Mouse (Mus musculus) megakaryocyte, adult 5-6 weeks (primary cell): Measurements from ENCODE around the gene Fhad1. TPM values are rescaled to one million over a fixed set of nuclear protein-coding genes. Genes with fewer than 3 reads are reported as not detected.

Experiments
- ATAC-seq: 2 replicates; pipeline ENCODE4 v1.8.0; 2016; ENCODE audit warnings: mild to moderate bottlenecking, inconsistent platforms; ENCODE audit not compliant: poor library complexity, severe bottlenecking
- total RNA-seq, 2 experiments: library from RNA; stranded (forward) in 1 of 2; stranded (reverse) in 1 of 2; fragments of 153-499, 151-499 nt in 1 of 2; fragments of 221-1000, 200-1000 nt in 1 of 2; gene quantifications; 2 replicates each; pipeline versions ENCODE4 v1.2.3 to v1.2.4; 2015 to 2017

The Fhad1 gene
- total RNA-seq, 2 experiments from 2014 or later = not detected

DNA sequence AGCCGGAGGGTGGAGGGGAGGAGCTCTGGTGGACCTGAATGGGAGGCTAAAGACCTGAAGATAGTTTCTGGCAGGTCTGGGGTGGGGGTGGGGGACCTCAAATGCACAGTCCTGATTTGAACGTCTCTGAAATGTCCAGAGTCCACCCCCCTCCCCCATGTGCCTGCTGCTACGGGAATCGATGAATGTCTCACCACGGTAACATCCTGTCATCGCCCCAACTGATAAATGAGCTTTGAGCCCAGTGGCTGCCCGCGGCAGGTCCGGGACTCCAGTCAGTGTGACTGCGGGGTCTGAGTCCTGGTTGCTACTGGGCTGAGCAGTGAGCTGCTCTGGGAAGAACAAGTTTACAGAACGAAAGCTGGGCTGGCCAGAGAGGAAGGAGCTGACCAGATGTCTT is 72.5 kb downstream of the Fhad1 start:
- no peak for ATAC-seq

DNA sequence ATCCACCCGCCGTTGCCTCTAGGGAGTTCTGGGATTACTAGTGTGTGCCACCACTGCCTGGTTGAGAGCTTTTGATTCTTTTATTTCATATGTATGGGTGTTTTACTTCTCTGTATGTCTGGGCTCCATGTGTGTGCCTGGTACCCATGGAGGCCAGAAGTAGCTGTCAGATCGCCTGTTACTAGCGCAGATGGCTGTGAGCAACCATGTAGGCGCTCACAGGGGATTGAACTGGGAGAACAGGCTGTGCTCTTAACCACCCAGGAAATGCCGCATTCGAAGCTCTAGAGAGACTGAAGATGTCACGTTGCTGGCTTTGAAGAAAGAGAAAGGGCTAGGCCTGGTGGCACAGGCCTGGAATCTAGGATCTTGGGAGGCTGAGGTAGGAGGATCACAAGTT is 73.6 kb downstream of the Fhad1 start:
- ATAC-seq = no peak

DNA sequence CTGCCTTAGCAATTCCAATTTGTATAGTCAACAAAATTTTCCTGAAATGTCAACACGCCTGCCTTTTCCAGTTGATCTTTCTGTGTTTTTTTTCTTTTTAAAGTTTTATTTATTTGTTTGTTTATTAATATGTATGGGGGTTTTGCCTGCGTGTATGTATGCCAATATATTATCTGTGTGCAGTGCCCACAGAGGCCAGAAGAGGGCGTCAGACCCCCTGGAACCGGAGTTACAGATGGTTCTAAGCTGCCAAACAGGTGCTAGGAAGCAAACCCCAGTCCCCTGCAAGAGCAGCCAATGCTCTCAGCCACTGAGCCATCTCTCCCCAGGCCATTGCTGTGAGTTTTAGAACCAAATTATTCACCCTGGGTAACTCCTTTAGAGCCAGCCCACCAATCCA is 76.3 kb downstream of the Fhad1 start:
- no peak for ATAC-seq

DNA sequence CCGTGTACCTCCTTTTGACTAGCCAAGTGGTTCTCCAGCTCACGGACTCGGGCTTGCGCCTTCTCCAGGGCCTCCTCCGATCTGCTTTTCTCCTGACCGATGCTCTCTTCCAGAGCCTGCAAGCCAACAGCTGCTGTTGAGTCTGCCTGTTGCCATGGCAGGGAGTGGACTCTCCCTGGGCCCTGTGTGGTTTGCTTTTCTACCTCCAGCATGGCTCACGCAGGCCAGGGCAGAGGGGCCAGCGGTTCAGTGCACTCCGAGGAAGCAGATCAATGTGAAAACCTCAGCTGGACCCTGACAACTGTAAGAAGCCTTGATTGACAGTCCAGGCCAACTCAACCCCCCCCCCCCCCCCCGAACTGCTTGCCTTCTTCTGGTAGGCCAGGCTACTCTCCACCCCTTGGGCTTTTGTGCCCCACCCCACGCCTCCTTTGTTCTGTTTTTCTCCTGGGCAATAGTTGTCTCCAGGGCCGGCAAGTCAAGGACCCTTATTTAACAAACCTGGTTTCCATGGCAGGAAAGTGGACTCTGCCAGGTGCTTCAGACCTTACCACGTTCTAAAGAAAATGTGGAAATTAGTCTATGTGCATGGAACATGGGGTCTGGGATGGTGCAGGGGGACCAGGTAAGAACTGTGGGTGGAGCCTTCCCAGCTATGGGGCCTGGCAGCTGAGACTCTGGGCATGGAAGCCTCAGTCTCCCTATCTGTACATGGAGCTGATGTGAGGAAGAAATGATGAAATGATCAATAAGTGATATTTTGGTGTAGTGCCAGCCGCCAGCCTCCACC is 81.9 kb downstream of the Fhad1 start:
- no peak for ATAC-seq

DNA sequence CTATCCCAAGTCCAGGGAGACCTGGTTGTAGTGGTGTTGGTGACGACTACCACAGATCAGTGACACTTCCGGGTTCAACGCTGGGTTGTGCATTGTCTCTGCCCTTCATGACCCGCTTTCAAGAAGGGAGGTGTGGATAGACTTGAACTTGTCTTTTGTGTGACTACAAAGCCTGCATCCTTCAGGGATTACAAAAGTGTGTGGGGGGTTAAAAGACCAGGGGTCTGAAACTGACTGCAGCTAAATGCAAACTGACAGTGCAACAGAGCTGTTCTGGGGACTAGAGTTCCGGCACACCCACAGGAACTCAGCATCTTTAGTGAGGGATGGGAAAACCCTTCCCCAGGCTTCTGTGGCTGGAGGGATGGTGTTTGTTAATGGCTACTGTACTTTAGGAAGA is 83.4 kb downstream of the Fhad1 start:
- ATAC-seq = no peak

DNA sequence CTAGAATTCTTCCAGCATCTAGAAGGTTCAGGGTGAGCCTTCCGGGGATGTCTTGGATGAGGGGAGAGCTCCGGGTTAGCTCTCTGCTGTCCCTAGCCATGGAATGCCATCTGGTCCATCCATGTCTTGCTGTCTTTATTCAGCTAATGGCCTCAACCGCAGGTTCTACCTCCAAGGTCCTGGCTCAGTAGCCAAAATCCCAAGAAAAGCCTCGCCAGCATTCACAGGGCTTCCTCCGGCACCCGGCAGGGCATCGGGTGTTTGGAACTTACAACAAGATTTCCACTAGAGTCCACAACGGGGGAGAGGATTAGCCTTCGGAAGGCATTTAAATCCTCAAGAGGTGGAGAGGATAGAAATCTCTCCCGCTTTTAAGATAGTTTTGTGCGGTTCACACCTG is 84.9 kb downstream of the Fhad1 start:
- no peak for ATAC-seq

DNA sequence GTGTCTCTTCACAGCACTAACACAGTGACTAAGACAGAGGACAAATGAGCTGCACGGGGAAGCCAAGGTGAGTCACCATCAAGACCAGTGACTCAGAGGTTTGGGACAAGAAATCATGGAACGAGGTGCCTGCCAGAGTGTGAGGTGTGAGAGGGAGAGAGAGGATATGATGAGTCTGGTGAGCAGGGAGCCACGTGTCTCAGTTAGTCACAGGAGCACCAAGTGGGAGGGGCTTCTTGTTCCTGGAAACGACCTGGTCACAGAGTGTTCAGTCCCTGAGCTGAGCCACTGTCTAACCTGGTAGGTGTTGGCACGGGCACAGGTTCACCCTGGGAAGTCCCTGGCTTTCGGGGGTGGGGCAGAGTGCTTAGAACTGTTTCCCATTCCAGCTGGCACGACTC is 86.0 kb downstream of the Fhad1 start:
- ATAC-seq = no peak

DNA sequence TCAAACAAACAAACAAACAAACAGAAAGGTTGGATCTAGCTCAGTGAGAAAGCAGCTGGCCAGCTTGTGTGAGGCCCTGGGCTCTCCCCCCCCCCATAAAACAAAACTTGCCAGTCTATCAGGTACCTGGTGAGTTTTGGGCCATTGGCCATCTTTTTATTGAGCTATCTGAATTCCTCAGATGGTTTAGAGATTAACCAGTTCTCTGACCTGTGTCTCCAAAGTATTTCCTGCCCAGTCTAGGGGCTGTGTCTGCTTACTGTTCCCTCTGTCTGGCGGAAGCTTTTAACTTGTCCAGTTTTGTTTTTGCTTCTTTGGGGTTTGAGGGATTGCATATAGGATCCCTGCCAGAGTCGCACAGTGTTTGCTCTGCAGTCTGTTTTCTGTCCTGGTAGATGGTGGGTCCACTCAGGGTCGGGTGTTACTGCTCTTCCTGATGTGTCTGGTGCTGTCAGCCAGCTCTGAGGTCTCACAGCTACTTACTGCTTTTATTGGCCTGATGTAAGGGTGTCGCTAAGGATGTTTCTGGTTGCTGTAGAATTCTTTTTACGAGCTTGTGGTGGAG is 89.0 kb downstream of the Fhad1 start:
- no peak for ATAC-seq

DNA sequence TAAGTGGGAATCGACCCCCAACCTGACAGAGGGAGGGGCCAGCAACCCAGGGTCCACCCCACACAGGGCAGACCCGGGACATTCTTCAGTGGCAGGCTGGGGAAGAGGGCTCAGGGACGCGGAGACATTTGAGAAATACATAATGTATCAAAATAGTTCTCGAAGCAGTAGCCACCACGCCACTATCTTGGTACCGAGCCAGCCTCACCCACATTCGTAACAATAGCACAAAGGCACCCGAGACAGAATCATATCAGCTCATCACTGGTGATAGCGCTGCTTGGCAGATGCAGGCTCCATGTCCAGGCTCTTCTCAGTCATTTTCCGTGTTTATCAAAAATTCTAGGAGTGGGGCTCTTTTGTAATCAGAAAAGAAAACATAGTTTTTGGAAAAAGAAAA is 90.9 kb downstream of the Fhad1 start:
- no peak for ATAC-seq

DNA sequence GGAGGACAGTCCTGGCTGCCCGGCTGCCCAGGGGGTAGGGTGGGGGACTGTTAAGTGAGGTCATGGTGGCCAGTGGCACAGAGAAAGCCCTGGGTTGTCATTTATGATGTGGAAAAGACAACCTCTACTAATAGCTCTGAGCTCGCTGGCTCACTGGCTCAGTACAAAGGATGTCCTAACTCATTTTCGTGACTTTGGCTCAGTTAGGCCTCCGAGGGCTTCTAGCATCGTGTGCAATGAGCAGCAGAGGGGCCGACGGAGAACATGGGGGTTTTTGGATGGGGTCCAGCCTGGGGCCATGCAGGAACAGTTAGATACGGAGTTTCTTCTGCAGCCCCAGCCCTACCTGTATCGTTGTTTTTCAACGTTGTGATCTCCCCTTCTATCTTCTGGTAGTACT is 94.5 kb downstream of the Fhad1 start:
- ATAC-seq = no peak

DNA sequence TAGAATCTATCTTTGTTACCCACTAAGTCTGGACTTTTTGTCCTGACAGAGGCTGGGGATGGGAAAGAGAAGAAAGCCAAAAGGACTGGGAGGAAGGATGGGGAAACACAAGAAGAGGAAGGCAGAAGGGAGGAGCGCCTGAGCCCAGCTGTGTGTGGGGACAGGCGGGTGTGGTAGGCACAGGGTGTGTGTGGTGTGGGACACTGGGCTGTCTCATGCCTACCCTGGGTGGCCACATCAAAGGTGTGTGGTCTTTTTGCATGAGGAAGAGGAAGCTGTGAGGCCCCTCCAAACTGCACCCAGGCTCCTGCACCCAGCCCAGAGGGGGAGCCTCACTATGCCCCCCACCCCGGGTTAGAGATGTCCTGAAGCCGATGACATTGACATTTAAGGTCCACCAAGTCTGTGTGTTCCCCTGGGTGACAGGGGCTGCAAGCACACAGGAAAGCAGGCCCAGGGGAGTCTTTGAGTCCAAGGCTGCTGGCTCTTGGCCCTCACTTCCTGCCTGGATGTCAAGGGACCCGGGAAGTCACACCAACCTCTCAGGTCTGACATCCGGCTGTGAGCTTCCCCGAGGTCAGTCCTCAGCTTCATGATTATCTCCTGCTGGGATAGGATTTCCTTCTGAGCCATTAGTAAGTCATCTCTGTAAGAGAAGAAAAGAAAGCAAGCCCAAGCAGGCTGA is 97.0 kb downstream of the Fhad1 start:
- ATAC-seq = peak; percentile 75

DNA sequence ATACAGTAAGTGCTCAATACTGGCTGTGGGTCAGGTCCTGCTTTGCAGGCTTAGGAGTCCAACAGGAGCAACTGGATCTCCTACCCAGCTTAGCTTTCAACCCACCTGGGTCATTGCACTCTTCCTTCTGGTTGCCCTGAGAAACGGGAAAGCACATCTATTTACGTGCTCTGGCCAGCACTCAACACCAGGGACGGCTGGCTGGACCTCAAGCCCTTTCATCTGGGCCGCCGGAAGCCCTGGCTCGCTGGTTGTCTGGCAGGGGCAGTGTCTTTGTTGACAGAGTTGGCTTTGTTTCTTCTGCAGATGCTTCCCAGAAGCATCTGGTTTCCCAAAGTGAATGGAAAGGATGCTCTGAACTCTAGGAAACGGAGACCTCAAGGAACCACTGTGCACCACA is 100.8 kb downstream of the Fhad1 start:
- ATAC-seq = no peak

DNA sequence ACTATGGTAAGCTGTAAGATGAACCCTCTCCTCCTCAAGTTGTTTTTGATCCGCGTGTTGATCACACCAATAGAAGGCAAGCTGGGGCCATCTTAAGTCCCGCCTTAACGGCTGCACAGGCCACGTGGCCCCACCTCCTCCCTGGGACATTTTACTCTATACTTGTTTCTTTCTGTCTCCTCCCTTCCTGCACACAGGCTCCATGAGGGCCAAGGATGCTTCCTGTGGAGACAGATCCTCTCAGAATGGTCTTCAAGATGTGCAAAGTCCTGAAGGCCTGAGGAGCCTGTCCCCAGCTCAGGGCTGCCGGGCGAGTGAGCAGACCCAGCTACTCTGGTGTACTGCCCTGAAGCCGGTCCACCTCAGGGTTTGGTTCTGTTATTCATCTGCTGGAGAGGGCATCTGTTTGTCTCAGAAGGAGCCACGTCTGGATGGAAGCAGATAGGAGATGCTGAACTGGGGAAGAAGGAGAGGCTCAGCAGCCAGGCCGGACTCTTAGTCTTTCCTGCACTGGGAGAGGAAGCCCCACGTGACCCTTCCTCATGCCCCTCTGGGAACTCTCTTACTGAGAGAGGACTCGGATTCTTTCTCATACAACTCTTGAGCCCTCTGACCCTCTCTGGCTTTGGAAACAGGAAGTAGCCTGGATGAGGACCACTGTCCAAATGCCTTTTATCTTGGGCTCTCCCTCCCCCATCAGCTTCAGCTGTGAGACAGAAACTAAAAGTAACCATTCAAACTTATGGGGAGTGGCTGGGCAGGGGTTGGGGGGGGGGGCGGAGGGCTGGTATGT is 101.5 kb downstream of the Fhad1 start:
- ATAC-seq = no peak

DNA sequence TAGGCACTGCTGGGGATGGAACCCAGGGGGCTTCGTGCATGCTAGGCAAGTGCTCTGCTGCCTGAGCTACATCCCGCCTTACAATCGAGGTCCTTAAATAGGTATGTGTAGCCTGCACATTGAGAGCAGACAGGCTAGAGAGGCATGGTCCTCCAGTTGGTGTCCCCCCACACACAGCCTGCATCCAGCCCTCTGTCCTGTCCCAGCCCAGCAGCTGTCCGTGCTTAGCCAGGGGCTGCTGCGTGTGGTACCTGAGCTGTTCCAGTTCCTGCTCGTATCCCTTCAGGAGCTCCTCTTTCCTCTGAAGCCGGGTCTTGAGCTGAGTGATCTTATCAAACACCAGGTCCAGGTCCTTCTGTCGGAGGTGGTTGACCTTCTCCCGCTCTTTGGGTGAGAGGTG is 110.2 kb downstream of the Fhad1 start:
- no peak for ATAC-seq

DNA sequence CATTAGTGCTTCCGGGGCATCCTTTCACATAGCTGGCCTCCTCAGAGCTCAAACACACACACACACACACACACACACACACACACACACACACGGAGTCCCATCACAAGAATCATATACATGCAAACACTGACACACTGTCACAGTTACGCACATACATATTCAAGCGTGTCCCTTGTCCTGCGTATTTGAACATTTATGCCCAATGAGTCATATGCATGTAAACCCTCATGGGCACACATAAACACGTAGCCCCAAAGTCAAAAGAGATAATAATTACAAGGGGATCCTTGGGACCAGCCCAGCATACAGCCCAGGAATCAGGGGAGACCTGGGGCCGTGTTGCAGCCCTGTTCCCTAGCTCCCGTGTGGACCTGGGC is 112.4 kb downstream of the Fhad1 start:
- ATAC-seq = no peak

DNA sequence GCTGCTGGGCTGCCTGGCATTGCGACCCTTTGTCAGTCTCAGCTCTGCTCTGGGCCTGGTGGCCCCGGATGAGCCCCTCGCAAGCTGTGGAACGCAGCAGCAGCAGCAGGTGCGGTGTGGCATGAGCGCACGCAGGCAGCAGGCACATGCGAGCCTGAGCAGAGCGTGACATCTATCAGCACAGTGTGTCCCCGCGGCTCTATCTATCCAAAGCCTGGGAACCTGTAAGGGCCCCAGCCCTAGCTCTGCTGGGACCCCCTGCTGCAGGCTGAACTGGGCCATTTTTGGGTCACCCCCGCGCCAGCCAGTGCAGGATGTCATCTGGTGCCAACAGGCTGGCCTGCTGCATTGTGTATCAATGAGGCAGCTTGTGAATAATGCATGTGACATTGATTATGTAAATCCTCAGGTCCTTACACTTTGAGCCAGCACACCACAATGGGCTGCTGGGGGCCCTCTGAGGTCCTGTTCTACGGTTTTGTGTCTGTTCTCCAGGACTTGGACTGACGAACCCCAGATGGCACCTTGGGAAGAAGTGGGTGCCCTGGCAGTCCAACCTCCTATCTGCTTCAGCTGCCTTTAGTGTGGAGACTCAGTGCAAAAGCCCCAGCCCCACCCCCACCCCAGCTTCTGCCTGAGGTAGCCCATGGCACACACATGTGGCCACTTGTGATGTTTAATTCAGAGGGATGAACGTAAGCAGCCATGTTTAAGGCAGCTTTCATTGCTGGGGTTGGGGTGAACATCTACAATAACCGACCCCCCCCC is 113.0 kb downstream of the Fhad1 start:
- ATAC-seq = no peak

DNA sequence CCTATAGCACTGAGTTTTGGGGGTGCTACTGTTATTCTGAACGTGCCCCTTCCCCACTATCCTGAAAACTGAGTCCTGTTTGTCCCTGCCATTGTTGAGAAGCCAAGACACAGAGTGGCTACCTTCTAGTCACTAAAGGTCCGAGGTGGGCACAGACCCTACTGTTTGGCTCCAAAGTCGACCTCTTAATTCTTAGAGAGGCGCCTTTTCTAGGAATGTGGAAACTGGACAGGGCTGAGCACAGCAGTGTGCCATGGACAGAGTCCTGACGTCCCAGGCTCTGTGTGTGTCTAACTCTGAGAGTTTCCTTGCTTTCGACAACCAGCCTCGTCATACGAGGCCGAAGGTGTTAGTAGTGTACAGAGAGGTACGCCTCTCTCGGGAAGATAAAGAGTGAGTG is 114.5 kb downstream of the Fhad1 start:
- ATAC-seq = no peak

DNA sequence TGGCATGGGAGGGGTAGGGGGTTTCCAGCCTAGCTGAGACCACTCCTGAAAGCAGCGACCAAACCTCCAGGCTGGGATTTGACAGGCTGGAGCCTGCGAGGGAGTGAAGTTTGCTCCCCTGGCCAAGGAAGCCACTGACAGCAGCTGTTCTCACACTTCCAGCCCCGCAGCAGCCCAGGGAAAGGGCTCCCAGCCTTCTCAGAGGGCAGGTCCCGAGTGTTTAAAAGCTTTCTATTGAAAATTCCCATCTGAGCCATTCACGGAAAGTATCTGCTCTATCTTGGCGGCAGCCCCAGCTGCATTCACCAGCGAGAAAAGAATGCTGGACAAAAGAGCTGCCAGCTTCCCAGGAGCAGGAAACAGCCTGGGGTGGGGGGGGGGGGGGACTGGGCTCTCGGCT is 114.9 kb downstream of the Fhad1 start:
- no peak for ATAC-seq

DNA sequence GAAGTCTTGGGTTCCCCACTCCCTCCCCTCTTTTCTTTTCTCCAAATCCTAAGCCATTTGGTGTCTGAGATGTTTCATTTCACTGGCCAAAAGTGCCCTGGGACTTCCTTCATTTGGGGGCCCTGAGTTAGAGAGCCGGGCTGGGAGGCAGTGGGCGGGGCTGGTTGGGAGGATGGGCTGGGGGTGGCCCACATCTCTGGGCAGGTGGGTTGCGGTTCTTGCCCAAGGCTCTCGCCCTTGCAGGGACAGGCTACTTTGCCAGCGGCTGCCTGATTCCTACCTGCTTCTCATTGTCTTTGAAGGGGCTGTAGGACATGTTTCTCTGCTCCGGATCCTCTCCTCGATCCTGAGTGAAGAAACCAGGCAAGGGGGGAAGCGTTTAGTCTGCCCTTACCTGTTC is 116.0 kb downstream of the Fhad1 start:
- no peak for ATAC-seq

DNA sequence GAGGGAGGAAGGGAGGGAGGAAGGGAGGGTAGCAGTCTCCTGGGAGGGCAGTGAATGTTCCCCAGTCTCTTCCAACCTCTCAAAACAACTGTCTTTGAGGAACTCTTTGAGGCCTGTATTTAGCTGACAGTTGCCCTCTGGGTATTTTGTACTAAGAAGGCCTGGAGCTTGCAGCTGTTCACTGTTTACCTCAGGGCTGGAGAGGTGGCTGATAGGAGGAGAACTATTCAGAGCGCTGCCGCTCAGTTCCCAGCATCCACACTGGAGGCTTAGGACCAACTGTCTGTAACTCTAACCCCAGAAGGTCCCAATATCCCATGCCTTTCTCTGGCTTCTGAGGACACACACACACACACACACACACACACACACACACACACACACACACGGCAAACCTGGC is 117.0 kb downstream of the Fhad1 start:
- no peak for ATAC-seq

DNA sequence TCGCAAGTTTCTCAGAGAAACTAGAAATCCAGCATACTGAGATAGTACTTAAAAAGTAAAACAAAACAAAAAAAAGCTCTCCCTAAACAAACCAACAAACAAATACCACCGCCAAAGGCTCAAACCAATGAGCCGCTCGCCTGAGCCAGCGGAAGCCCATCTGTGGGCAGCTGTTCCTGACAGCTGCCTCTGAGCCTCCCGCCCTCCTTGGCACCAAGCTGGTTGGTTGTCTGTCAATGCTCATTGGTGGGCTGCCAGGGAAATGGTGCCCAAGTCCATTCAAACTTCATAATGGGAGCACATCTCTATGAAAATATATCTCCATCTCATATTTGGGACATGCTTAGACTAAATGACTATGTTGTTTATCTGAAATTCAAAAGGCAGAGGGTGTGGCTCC is 117.7 kb downstream of the Fhad1 start:
- ATAC-seq = no peak
